Mouse (Mus musculus): ENCODE measurements at regions not wholly inside any gene's neighbourhood (a gene's known extent, or its start where the extent isn't known, plus 50 kb on each side); places are given as distances from the start of the nearest gene placed in this dataset.

- DNase-seq (ENCODE audit: extremely low read depth, low read depth): peak; percentile 93
Measured at GRCm38 (mm10) chr5:111506821-111507220, 89.7 kb downstream of the Mn1 start.

GRCm38 (mm10) chr5:111507332-111507731 is 90.2 kb downstream of the Mn1 start:
- DNase-seq (ENCODE audit: extremely low read depth, low read depth): no peak

- DNase-seq (ENCODE audit: extremely low read depth, low read depth): peak; percentile 87
Measured at GRCm38 (mm10) chr5:111509014-111509561, 91.9 kb downstream of the Mn1 start.

- DNase-seq (ENCODE audit: extremely low read depth, low read depth): no peak
Measured at GRCm38 (mm10) chr5:111509575-111510057, 92.5 kb downstream of the Mn1 start.

GRCm38 (mm10) chr5:111510183-111510878 is 93.2 kb downstream of the Mn1 start:
- peak; percentile 44 for DNase-seq (ENCODE audit: extremely low read depth, low read depth)

DNA sequence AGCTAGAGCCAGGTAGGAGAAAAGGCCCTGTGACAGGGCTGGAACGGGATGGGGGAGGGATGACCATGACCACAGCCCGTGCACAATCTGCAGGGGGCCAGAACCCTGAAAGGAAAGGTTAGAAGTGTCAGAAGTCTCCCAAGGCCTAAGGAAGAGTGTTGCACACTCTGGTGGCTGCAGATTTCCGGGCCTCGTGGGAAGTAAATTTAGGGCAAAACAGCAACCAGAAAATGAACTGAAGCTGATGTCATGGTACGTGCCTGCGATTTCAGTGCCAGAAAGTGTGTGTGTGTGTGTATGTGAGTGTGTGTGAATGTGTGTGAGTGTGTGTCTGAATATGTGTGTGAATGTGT is 93.7 kb downstream of the Mn1 start:
- DNase-seq (ENCODE audit: extremely low read depth, low read depth): no peak

GRCm38 (mm10) chr5:111511982-111512381 is 94.8 kb downstream of the Mn1 start:
- DNase-seq (ENCODE audit: extremely low read depth, low read depth): no peak

- DNase-seq (ENCODE audit: extremely low read depth, low read depth): no peak
Measured at GRCm38 (mm10) chr5:111513976-111514375, 96.8 kb downstream of the Mn1 start.

DNA sequence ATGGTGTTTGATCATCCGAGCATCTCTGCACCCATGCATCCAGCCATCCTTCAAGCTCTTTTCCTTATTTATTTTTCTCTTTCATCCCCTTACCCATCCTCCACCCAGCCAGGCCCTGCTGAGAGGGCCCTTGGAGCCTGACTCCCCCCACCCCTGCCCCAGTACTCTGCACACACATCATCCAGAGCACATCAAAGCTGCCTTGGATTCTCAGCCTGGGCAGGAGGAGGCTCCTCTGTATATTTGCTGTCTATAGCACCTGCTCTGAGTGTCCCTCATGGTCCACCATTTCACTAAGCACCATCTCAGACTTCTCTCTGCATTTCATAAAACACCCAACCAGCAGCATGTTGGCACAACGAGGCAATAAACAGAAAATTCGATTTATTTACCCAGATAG is 101.9 kb downstream of the Mn1 start:
- DNase-seq (ENCODE audit: extremely low read depth, low read depth): no peak

GRCm38 (mm10) chr5:111519500-111520041 is 102.4 kb downstream of the Mn1 start:
- no peak for DNase-seq (ENCODE audit: extremely low read depth, low read depth)

- DNase-seq (ENCODE audit: extremely low read depth, low read depth): no peak
Measured at GRCm38 (mm10) chr5:111521866-111522265, 104.7 kb downstream of the Mn1 start.

- DNase-seq (ENCODE audit: extremely low read depth, low read depth): no peak
Measured at GRCm38 (mm10) chr5:111522586-111522985, 105.4 kb downstream of the Mn1 start.

GRCm38 (mm10) chr5:111527741-111528140 is 110.6 kb downstream of the Mn1 start:
- no peak for DNase-seq (ENCODE audit: extremely low read depth, low read depth)

DNA sequence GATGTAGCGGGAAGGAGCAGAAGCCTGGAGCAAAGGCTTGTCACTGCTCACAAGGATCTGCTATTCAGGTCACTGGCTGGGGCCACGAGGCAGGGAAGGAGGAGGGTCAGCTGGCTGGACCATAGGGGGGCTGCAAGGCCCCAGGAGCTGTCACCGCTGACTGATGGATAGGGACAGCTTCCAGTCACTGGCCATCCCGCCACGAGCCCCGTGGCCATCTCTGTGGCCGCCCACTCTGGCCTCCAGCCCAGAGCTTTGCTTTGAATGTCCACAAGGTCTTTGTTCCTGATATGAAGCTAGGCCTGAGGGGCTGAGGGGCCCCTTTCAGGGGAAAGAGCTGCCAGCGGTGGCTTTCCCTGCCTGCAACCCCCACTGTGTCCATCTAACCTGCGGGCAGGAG is 111.9 kb downstream of the Mn1 start:
- DNase-seq (ENCODE audit: extremely low read depth, low read depth): no peak

GRCm38 (mm10) chr5:111530628-111531524 is 113.7 kb downstream of the Mn1 start:
- no peak for DNase-seq (ENCODE audit: extremely low read depth, low read depth)

GRCm38 (mm10) chr5:111532446-111533035 is 115.4 kb downstream of the Mn1 start:
- DNase-seq (ENCODE audit: extremely low read depth, low read depth): no peak

- DNase-seq (ENCODE audit: extremely low read depth, low read depth): no peak
Measured at GRCm38 (mm10) chr5:111535978-111536377, 118.8 kb downstream of the Mn1 start.

- no peak for DNase-seq (ENCODE audit: extremely low read depth, low read depth)
Measured at GRCm38 (mm10) chr5:111538560-111539450, 121.6 kb downstream of the Mn1 start.

DNA sequence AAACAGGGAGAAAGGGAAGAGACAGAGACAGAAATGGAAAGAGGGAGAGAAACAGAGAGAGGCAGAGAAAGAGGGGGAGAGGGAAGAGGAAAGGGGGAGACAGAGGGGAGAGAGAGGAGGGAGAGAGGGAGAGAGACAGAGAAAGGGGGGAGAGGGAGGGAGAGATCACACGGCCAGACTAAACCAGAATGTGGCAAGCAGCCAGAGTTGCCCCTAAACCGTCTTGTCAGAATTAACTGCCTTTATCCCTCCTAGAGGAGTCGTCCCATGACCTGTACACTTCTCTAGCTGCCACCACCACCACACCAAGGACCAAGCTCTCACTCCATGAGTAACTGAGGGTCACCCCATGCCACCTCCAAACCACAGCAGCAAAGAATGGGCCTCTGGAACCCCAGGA is 123.3 kb downstream of the Mn1 start:
- no peak for DNase-seq (ENCODE audit: extremely low read depth, low read depth)

DNA sequence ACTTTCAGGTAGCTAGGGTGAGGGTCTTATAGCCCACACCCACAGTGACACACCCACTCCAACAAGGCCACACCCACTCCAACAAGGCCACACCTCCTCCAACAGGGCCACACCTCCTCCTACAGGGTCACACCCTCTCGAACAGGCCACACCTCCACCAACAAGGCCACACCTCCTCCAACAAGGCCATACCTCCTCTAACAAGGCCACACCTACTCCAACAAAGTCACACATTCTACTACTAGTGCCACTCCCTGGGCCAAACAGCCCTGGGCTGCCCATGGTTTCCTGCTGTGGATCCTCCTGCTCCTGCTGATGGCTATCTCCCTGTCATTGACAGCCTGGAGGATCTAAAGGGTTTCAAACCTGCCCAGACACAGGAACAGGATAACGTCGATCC is 124.9 kb downstream of the Mn1 start:
- no peak for DNase-seq (ENCODE audit: extremely low read depth, low read depth)

Data from MEL-GATA-1-ER (cell line).